Mouse (Mus musculus) kidney, embryonic 15.5 days (tissue): ENCODE measurements around the gene Reep3. TPM values are rescaled to one million over a fixed set of nuclear protein-coding genes. Genes with fewer than 3 reads are reported as not detected.

Experiments used
- ATAC-seq: fragments of 200-750 bp; cut with Nextera tagmentation; replicated peaks from 2 replicates; pipeline ENCODE4 v1.8.0; 2017; ENCODE audit warnings: moderate TSS enrichment; ENCODE audit not compliant: low FRiP score
- H3K27ac ChIP-seq: fragments of 300-500 bp; sonication (generic); 2 replicates; pipeline ENCODE4 v1.5.1; 2015; ENCODE audit warnings: mild to moderate bottlenecking, inconsistent platforms
- H3K27me3 ChIP-seq: fragments of 300-500 bp; sonication (generic); 2 replicates; pipeline ENCODE4 v1.6.1; 2015; ENCODE audit warnings: inconsistent platforms
- H3K36me3 ChIP-seq: fragments of 300-500 bp; sonication (generic); 2 replicates; pipeline ENCODE4 v1.6.1; 2015; ENCODE audit warnings: inconsistent platforms
- H3K4me1 ChIP-seq: fragments of 300-500 bp; sonication (generic); 2 replicates; pipeline ENCODE4 v1.6.1; 2015; ENCODE audit warnings: inconsistent platforms
- H3K4me2 ChIP-seq: fragments of 300-500 bp; sonication (generic); 2 replicates; pipeline ENCODE4 v1.6.1; 2015; ENCODE audit warnings: moderate library complexity, mild to moderate bottlenecking, inconsistent platforms
- H3K4me3 ChIP-seq: fragments of 300-500 bp; sonication (generic); replicated peaks from 2 replicates; pipeline ENCODE4 v1.5.1; 2015; ENCODE audit warnings: mild to moderate bottlenecking, inconsistent platforms
- H3K9ac ChIP-seq: fragments of 300-500 bp; sonication (generic); 2 replicates; pipeline ENCODE4 v1.6.1; 2015; ENCODE audit warnings: mild to moderate bottlenecking, inconsistent platforms
- H3K9me3 ChIP-seq: fragments of 300-500 bp; sonication (generic); replicated peaks from 2 replicates; pipeline ENCODE4 v1.6.1; 2016; ENCODE audit warnings: inconsistent platforms
- WGBS: fragments of 180-500 bp; shearing (Covaris S2); methylation state at CpG from one replicate; pipeline ENCODE4 v1.1.7; 2015; ENCODE audit warnings: mixed read lengths; 5-methylcytosine and 5-hydroxymethylcytosine counted together
- polyA plus RNA-seq: library from polyadenylated mRNA; unstranded; fragments of >200 nt; fragmentation: Nextera tagmentation; extraction: Ambion mirVana; gene quantifications from 2 replicates; pipeline ENCODE4 v1.2.1, GENCODE M21; 2015

The Reep3 gene
- polyA plus RNA-seq: 47.0 and 49.1 TPM in 2 replicates

GRCm38 (mm10) chr10:67096621-67097436 is at the start of gene Reep3:
Gene Reep3, minus strand, starts transcription at chr10:67096945.
- Histone ChIP-seq H3K27me3 (no peaks in the 10 kb centered on the region), H3K4me3 (peak within 1 kb of the TSS; percentile 81), H3K9me3 (no peaks in the 10 kb centered on the region), H3K36me3 (0 out of 2 replicates have a peak, but pooled peaks cover 3% of the 10 kb centered on the region), H3K4me2 (peak within 1 kb of the TSS; percentile 79), H3K4me1 (peaks cover 49% of the 10 kb centered on the region), H3K27ac (peak within 1 kb of the TSS; percentile 99), H3K9ac (peak within 1 kb of the TSS; percentile 96)
- under 1% methylated on average over 86 of the region's 97 CpGs for WGBS
- peak; percentile 82 for ATAC-seq

GRCm38 (mm10) chr10:67145623-67146022 is 48.9 kb upstream of the Reep3 start:
- H3K9ac ChIP-seq: no peak overlapping the region
- WGBS: 85% methylated on average over 4 of the region's 4 CpGs

DNA sequence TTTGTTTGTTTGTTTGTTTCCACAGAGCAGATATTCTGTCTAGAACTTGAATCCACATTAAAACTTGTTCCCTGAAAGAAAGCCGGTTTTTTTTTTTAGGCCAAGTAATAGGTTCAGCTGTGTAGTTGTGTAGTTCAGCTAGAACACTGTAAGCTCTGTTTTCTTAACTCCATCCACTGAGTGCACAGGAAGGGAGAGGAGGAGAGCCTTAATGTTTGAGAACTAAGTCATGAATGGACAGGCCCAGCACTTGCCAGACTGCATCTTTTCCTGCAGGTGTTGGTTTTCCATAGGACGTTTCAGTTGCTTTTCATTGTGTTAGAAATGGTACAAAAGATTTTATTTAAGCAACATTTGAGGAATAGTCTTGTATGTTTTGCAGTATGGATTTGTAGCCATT is 47.5 kb upstream of the Reep3 start:
- no peak for ATAC-seq
- H3K9ac ChIP-seq: no peak overlapping the region
- H3K9me3 ChIP-seq: no peaks in the 10 kb centered on the region
- no peak overlapping the region for H3K27ac ChIP-seq
- H3K4me2 ChIP-seq: no peak overlapping the region
- H3K36me3 ChIP-seq: no peaks in the 10 kb centered on the region
- H3K27me3 ChIP-seq: no peaks in the 10 kb centered on the region
- H3K4me1 ChIP-seq: no peaks in the 10 kb centered on the region
- H3K4me3 ChIP-seq: no peak overlapping the region
- 57% methylated on average over 2 of the region's 2 CpGs for WGBS

More at GRCm38 (mm10) chr10:67145623-67146022, 48.9 kb upstream of the Reep3 start:
- Histone ChIP-seq H3K27ac (no peak overlapping the region), H3K4me2 (no peak overlapping the region), H3K27me3 (no peaks in the 10 kb centered on the region), H3K9me3 (no peaks in the 10 kb centered on the region), H3K36me3 (no peaks in the 10 kb centered on the region), H3K4me1 (no peaks in the 10 kb centered on the region), H3K4me3 (no peak overlapping the region)
- no peak for ATAC-seq

DNA sequence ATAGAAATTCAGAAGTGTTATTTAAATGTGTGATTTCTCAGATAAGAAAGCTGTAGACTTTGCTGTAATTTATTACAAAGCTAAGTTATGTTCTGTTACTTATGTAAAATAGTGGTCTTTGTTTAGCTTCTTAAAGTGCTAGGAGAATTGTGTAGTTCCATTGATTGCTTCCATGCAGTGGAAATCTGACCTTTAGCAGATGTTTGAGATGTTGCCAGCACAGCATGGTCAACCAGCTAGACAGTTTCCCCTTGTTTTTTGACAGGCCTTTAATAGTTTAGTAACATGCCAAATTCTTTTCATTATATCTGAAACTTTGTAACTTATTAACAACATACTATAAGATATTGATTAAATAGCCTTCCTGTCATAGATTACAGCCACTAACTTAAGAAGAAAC is 46.9 kb upstream of the Reep3 start:
- Histone ChIP-seq H3K4me2 (no peak overlapping the region), H3K36me3 (no peaks in the 10 kb centered on the region), H3K9me3 (no peaks in the 10 kb centered on the region), H3K9ac (no peak overlapping the region), H3K27me3 (no peaks in the 10 kb centered on the region), H3K27ac (no peak overlapping the region), H3K4me3 (no peak overlapping the region), H3K4me1 (no peaks in the 10 kb centered on the region)
- no peak for ATAC-seq

GRCm38 (mm10) chr10:67137437-67137836 is 40.7 kb upstream of the Reep3 start:
- Histone ChIP-seq H3K4me3 (no peak overlapping the region), H3K9ac (no peak overlapping the region)

GRCm38 (mm10) chr10:67134322-67134721 is 37.6 kb upstream of the Reep3 start:
- Histone ChIP-seq H3K27me3 (no peaks in the 10 kb centered on the region), H3K36me3 (no peaks in the 10 kb centered on the region), H3K9me3 (no peaks in the 10 kb centered on the region), H3K4me1 (no peaks in the 10 kb centered on the region), H3K4me3 (no peak overlapping the region), H3K27ac (no peak overlapping the region), H3K9ac (no peak overlapping the region), H3K4me2 (no peak overlapping the region)
- WGBS: 90% methylated on average over 2 of the region's 2 CpGs
- no peak for ATAC-seq

More at GRCm38 (mm10) chr10:67137437-67137836, 40.7 kb upstream of the Reep3 start:
- Histone ChIP-seq H3K4me1 (no peaks in the 10 kb centered on the region), H3K9me3 (no peaks in the 10 kb centered on the region), H3K27ac (no peak overlapping the region), H3K27me3 (no peaks in the 10 kb centered on the region), H3K36me3 (no peaks in the 10 kb centered on the region), H3K4me2 (no peak overlapping the region)
- WGBS: 88% methylated on average over 2 of the region's 2 CpGs
- ATAC-seq: no peak

- peaks cover 11% of the 10 kb centered on the region for H3K4me1 ChIP-seq
- no peak overlapping the region for H3K4me3 ChIP-seq
- H3K27me3 ChIP-seq: no peaks in the 10 kb centered on the region
- no peaks in the 10 kb centered on the region for H3K36me3 ChIP-seq
- no peak overlapping the region for H3K4me2 ChIP-seq
- WGBS: 62% methylated on average over 1 of the region's 1 CpGs
- H3K27ac ChIP-seq: no peak overlapping the region
- H3K9me3 ChIP-seq: no peaks in the 10 kb centered on the region
- ATAC-seq: no peak
- no peak overlapping the region for H3K9ac ChIP-seq
Measured at GRCm38 (mm10) chr10:67131709-67132108, 35.0 kb upstream of the Reep3 start.

GRCm38 (mm10) chr10:67129531-67129930 is 32.8 kb upstream of the Reep3 start:
- H3K4me2 ChIP-seq: no peak overlapping the region
- H3K4me1 ChIP-seq: peaks cover 21% of the 10 kb centered on the region
- no peaks in the 10 kb centered on the region for H3K27me3 ChIP-seq
- ATAC-seq: no peak
- H3K36me3 ChIP-seq: no peaks in the 10 kb centered on the region
- no peak overlapping the region for H3K27ac ChIP-seq
- 68% methylated on average over 1 of the region's 1 CpGs for WGBS
- H3K4me3 ChIP-seq: no peak overlapping the region
- H3K9me3 ChIP-seq: no peaks in the 10 kb centered on the region
- no peak overlapping the region for H3K9ac ChIP-seq

DNA sequence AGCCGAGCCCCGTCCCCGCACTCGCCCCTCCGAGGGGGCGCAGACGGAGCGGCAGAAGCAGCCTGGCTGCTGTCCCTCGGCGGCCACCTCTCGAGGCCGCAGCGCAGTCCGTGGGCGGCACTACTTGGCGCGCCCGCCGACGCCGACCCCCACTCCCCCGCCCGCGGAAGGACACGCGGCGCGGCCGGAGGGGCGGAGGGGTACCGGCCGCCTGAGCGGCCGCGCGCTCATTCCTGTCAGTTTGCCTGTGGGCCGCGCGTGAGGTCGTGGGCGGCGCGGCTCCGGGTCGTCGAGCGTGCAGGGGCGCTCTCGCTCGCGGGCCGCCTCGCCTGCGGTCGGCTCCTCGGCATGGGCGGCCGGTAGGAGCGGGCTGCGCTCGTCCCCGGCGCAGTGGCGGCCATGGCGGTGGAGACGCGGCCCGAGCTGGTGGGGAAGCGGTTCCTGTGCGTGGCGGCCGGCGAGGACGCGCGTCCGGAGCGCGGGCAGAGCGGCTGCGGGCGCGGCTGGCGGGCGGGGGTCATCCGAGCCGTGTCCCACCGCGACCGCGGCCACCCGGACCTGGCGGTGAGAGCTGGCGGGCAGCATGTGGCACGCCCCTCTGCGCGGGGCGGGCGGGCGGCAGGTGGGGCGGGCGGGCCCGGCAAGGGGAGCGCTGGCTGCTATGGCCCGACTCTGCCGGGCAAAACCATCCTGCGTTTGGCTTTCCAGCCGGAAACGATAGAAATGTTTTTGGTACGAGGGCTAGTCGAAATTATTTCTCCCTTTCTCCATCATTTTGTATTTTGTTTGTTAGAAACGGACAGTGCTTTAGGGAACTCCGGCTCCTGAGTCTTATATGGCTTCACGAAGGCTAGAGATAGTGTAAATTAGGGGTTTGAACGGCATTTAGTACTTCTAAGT is 30.4 kb upstream of the Reep3 start:
- WGBS: under 1% methylated on average over 100 of the region's 115 CpGs
- peak overlapping the region; percentile 93 for H3K4me3 ChIP-seq
- H3K27me3 ChIP-seq: no peaks in the 10 kb centered on the region
- H3K4me1 ChIP-seq: peaks cover 28% of the 10 kb centered on the region
- H3K36me3 ChIP-seq: no peaks in the 10 kb centered on the region
- peak; percentile 74 for ATAC-seq
- H3K4me2 ChIP-seq: peak overlapping the region; percentile 86
- peak overlapping the region; percentile 79 for H3K9ac ChIP-seq
- H3K9me3 ChIP-seq: no peaks in the 10 kb centered on the region
- peak overlapping the region; percentile 88 for H3K27ac ChIP-seq

- 1% methylated on average over 50 of the region's 50 CpGs for WGBS
- ATAC-seq: peak; percentile 81
- H3K27ac ChIP-seq: peak overlapping the region; percentile 88
Measured at GRCm38 (mm10) chr10:67126061-67126858, 29.5 kb upstream of the Reep3 start.

GRCm38 (mm10) chr10:67124156-67124555 is 27.4 kb upstream of the Reep3 start:
- H3K27ac ChIP-seq: no peak overlapping the region

More at GRCm38 (mm10) chr10:67126061-67126858, 29.5 kb upstream of the Reep3 start:
- H3K27me3 ChIP-seq: no peaks in the 10 kb centered on the region
- no peaks in the 10 kb centered on the region for H3K9me3 ChIP-seq
- H3K4me1 ChIP-seq: peaks cover 34% of the 10 kb centered on the region
- peak overlapping the region; percentile 93 for H3K4me3 ChIP-seq
- no peaks in the 10 kb centered on the region for H3K36me3 ChIP-seq
- H3K9ac ChIP-seq: peak overlapping the region; percentile 79
- peak overlapping the region; percentile 86 for H3K4me2 ChIP-seq

More at GRCm38 (mm10) chr10:67124156-67124555, 27.4 kb upstream of the Reep3 start:
- Histone ChIP-seq H3K9ac (no peak overlapping the region), H3K4me2 (no peak overlapping the region), H3K4me1 (peaks cover 47% of the 10 kb centered on the region), H3K27me3 (no peaks in the 10 kb centered on the region), H3K36me3 (no peaks in the 10 kb centered on the region), H3K9me3 (no peaks in the 10 kb centered on the region), H3K4me3 (no peak overlapping the region)
- WGBS: 77% methylated on average over 4 of the region's 4 CpGs
- ATAC-seq: no peak
